Mouse (Mus musculus): ENCODE measurements at regions not wholly inside any gene's neighbourhood (a gene's known extent, or its start where the extent isn't known, plus 50 kb on each side); places are given as distances from the start of the nearest gene placed in this dataset.

- Histone ChIP-seq H3K9ac (replicated peaks) (no peak overlapping the region), H3K27me3 (no peaks in the 10 kb centered on the region), H3K4me1 (replicated peaks) (no peaks in the 10 kb centered on the region), H3K4me3 (replicated peaks) (no peak overlapping the region), H3K36me3 (no peaks in the 10 kb centered on the region), H3K9me3 (no peaks in the 10 kb centered on the region), H3K4me2 (replicated peaks) (no peak overlapping the region), H3K27ac (no peak overlapping the region)
- no peak for ATAC-seq
- 81% methylated on average over 1 of the region's 1 CpGs for WGBS
These were observed 284.6 kb upstream of the Dab2 start for GRCm38 (mm10) chr15:6014982-6015381.

GRCm38 (mm10) chr15:6016637-6017049 is 282.9 kb upstream of the Dab2 start:
- no peak for ATAC-seq
- H3K36me3 ChIP-seq = no peaks in the 10 kb centered on the region
- no peak overlapping the region for H3K4me3 ChIP-seq (replicated peaks)
- H3K27ac ChIP-seq = no peak overlapping the region
- H3K27me3 ChIP-seq = no peaks in the 10 kb centered on the region
- H3K4me1 ChIP-seq (replicated peaks) = no peaks in the 10 kb centered on the region
- WGBS = 74% methylated on average over 5 of the region's 5 CpGs
- no peaks in the 10 kb centered on the region for H3K9me3 ChIP-seq
- no peak overlapping the region for H3K9ac ChIP-seq (replicated peaks)
- H3K4me2 ChIP-seq (replicated peaks) = no peak overlapping the region

GRCm38 (mm10) chr15:6025543-6025942 is 274.0 kb upstream of the Dab2 start:
- Histone ChIP-seq H3K9ac (replicated peaks) (no peak overlapping the region), H3K36me3 (no peaks in the 10 kb centered on the region), H3K9me3 (no peaks in the 10 kb centered on the region), H3K4me3 (replicated peaks) (no peak overlapping the region), H3K27me3 (no peaks in the 10 kb centered on the region), H3K27ac (no peak overlapping the region), H3K4me1 (replicated peaks) (no peaks in the 10 kb centered on the region), H3K4me2 (replicated peaks) (no peak overlapping the region)
- WGBS = 75% methylated on average over 4 of the region's 4 CpGs
- no peak for ATAC-seq

- Histone ChIP-seq H3K9ac (replicated peaks) (no peak overlapping the region), H3K27ac (no peak overlapping the region), H3K27me3 (no peaks in the 10 kb centered on the region), H3K9me3 (no peaks in the 10 kb centered on the region), H3K4me1 (replicated peaks) (no peaks in the 10 kb centered on the region), H3K36me3 (no peaks in the 10 kb centered on the region), H3K4me3 (replicated peaks) (no peak overlapping the region), H3K4me2 (replicated peaks) (no peak overlapping the region)
- no peak for ATAC-seq
- 95% methylated on average over 1 of the region's 1 CpGs for WGBS
These were observed 270.4 kb upstream of the Dab2 start for GRCm38 (mm10) chr15:6029214-6029613.

- H3K4me1 ChIP-seq (replicated peaks) = no peaks in the 10 kb centered on the region
- H3K36me3 ChIP-seq = no peaks in the 10 kb centered on the region
- ATAC-seq = no peak
- H3K9me3 ChIP-seq = no peaks in the 10 kb centered on the region
- no peak overlapping the region for H3K27ac ChIP-seq
- H3K27me3 ChIP-seq = no peaks in the 10 kb centered on the region
- no peak overlapping the region for H3K9ac ChIP-seq (replicated peaks)
- H3K4me2 ChIP-seq (replicated peaks) = no peak overlapping the region
- WGBS = 86% methylated on average over 5 of the region's 5 CpGs
- no peak overlapping the region for H3K4me3 ChIP-seq (replicated peaks)
These were observed 269.2 kb upstream of the Dab2 start for GRCm38 (mm10) chr15:6030396-6030795.

GRCm38 (mm10) chr15:6034156-6034555 is 265.4 kb upstream of the Dab2 start:
- WGBS = 95% methylated on average over 4 of the region's 4 CpGs
- no peak for ATAC-seq
- Histone ChIP-seq H3K4me2 (replicated peaks) (no peak overlapping the region), H3K27ac (no peak overlapping the region), H3K36me3 (no peaks in the 10 kb centered on the region), H3K4me3 (replicated peaks) (no peak overlapping the region), H3K9me3 (no peaks in the 10 kb centered on the region), H3K27me3 (no peaks in the 10 kb centered on the region), H3K4me1 (replicated peaks) (no peaks in the 10 kb centered on the region), H3K9ac (replicated peaks) (no peak overlapping the region)

- no peak overlapping the region for H3K4me3 ChIP-seq (replicated peaks)
- WGBS = 53% methylated on average over 10 of the region's 10 CpGs
- no peaks in the 10 kb centered on the region for H3K27me3 ChIP-seq
- H3K9ac ChIP-seq (replicated peaks) = no peak overlapping the region
- no peaks in the 10 kb centered on the region for H3K9me3 ChIP-seq
- no peak overlapping the region for H3K4me2 ChIP-seq (replicated peaks)
- no peak for ATAC-seq
- no peaks in the 10 kb centered on the region for H3K4me1 ChIP-seq (replicated peaks)
- H3K36me3 ChIP-seq = no peaks in the 10 kb centered on the region
- no peak overlapping the region for H3K27ac ChIP-seq
These were observed 254.9 kb upstream of the Dab2 start for GRCm38 (mm10) chr15:6044511-6045256.

- 88% methylated on average over 3 of the region's 3 CpGs for WGBS
- no peak overlapping the region for H3K27ac ChIP-seq
- H3K4me1 ChIP-seq (replicated peaks) = no peaks in the 10 kb centered on the region
- no peaks in the 10 kb centered on the region for H3K36me3 ChIP-seq
- no peak overlapping the region for H3K9ac ChIP-seq (replicated peaks)
- no peak overlapping the region for H3K4me2 ChIP-seq (replicated peaks)
- no peak overlapping the region for H3K4me3 ChIP-seq (replicated peaks)
- H3K27me3 ChIP-seq = no peaks in the 10 kb centered on the region
- no peaks in the 10 kb centered on the region for H3K9me3 ChIP-seq
- ATAC-seq = no peak
These were observed 243.9 kb upstream of the Dab2 start for GRCm38 (mm10) chr15:6055703-6056102.

- Histone ChIP-seq H3K9me3 (no peaks in the 10 kb centered on the region), H3K36me3 (no peaks in the 10 kb centered on the region), H3K4me1 (replicated peaks) (no peaks in the 10 kb centered on the region), H3K27me3 (no peaks in the 10 kb centered on the region), H3K4me3 (replicated peaks) (no peak overlapping the region), H3K27ac (no peak overlapping the region), H3K9ac (replicated peaks) (no peak overlapping the region), H3K4me2 (replicated peaks) (no peak overlapping the region)
- no peak for ATAC-seq
- 67% methylated on average over 11 of the region's 11 CpGs for WGBS
These were observed 242.5 kb upstream of the Dab2 start for GRCm38 (mm10) chr15:6056887-6057626.

GRCm38 (mm10) chr15:6059361-6059760 is 240.2 kb upstream of the Dab2 start:
- H3K4me3 ChIP-seq (replicated peaks) = no peak overlapping the region
- no peaks in the 10 kb centered on the region for H3K36me3 ChIP-seq
- H3K9me3 ChIP-seq = no peaks in the 10 kb centered on the region
- no peaks in the 10 kb centered on the region for H3K4me1 ChIP-seq (replicated peaks)
- ATAC-seq = no peak
- no peak overlapping the region for H3K9ac ChIP-seq (replicated peaks)
- WGBS = 84% methylated on average over 2 of the region's 2 CpGs
- H3K27ac ChIP-seq = no peak overlapping the region
- no peaks in the 10 kb centered on the region for H3K27me3 ChIP-seq
- no peak overlapping the region for H3K4me2 ChIP-seq (replicated peaks)

GRCm38 (mm10) chr15:6059790-6060189 is 239.8 kb upstream of the Dab2 start:
- WGBS = 93% methylated on average over 5 of the region's 5 CpGs

GRCm38 (mm10) chr15:6060649-6061048 is 238.9 kb upstream of the Dab2 start:
- Histone ChIP-seq H3K9me3 (no peaks in the 10 kb centered on the region), H3K4me3 (replicated peaks) (no peak overlapping the region), H3K27ac (no peak overlapping the region), H3K4me1 (replicated peaks) (no peaks in the 10 kb centered on the region), H3K36me3 (no peaks in the 10 kb centered on the region), H3K9ac (replicated peaks) (no peak overlapping the region), H3K27me3 (no peaks in the 10 kb centered on the region), H3K4me2 (replicated peaks) (no peak overlapping the region)
- no peak for ATAC-seq
- WGBS = 95% methylated on average over 1 of the region's 1 CpGs

More at GRCm38 (mm10) chr15:6059790-6060189, 239.8 kb upstream of the Dab2 start:
- Histone ChIP-seq H3K4me2 (replicated peaks) (no peak overlapping the region), H3K9ac (replicated peaks) (no peak overlapping the region), H3K27ac (no peak overlapping the region), H3K4me1 (replicated peaks) (no peaks in the 10 kb centered on the region), H3K4me3 (replicated peaks) (no peak overlapping the region), H3K9me3 (no peaks in the 10 kb centered on the region), H3K27me3 (no peaks in the 10 kb centered on the region), H3K36me3 (no peaks in the 10 kb centered on the region)
- ATAC-seq = no peak
